Mouse (Mus musculus) E14TG2a.4 (cell line): Measurements from ENCODE around the gene Dusp14.

Experiments
- CTCF ChIP-seq: conservative IDR thresholded peaks from 2 replicates; pipeline ENCODE4 v1.5.1; 2014; ENCODE audit warnings: low read length
- NANOG ChIP-seq: IDR thresholded peaks from 2 replicates; pipeline ENCODE4 v1.6.1; 2014; ENCODE audit warnings: borderline replicate concordance, low read length, mixed read lengths

GRCm38 (mm10) chr11:84003986-84004385 is 65.1 kb downstream of the Dusp14 start:
- TF ChIP-seq CTCF (no peak), NANOG (no peak)
